Mouse (Mus musculus): ENCODE measurements around the gene Nr2c2ap.

Gene Nr2c2ap

GRCm38 (mm10) chr8:70118726-70119700 lies 12.1 kb upstream of the Nr2c2ap start:
- DNase-seq (ENCODE audit: low read depth, low spot score) = peak; percentile 84

- peak; percentile 96 for DNase-seq (ENCODE audit: low read depth, low spot score)
Observed at GRCm38 (mm10) chr8:70120667-70121066, 10.5 kb upstream of the Nr2c2ap start, which contains the start of gene Ncan. Gene Ncan, minus strand, starts transcription at chr8:70120873.

GRCm38 (mm10) chr8:70122863-70123262 lies 8.3 kb upstream of the Nr2c2ap start:
- peak; percentile 55 for DNase-seq (ENCODE audit: low read depth, low spot score)

GRCm38 (mm10) chr8:70124992-70125391 lies 6.1 kb upstream of the Nr2c2ap start:
- DNase-seq (ENCODE audit: low read depth, low spot score) = no peak

GRCm38 (mm10) chr8:70128435-70128834 lies 2.7 kb upstream of the Nr2c2ap start:
- no peak for DNase-seq (ENCODE audit: low read depth, low spot score)

- peak; percentile 67 for DNase-seq (ENCODE audit: low read depth, low spot score)
Observed at GRCm38 (mm10) chr8:70129309-70129952, 1.7 kb upstream of the Nr2c2ap start.

- peak; percentile 43 for DNase-seq (ENCODE audit: low read depth, low spot score)
Observed at GRCm38 (mm10) chr8:70130066-70130465, 1.1 kb upstream of the Nr2c2ap start.

GRCm38 (mm10) chr8:70134086-70134485 lies 3.0 kb downstream of the Nr2c2ap start:
- no peak for DNase-seq (ENCODE audit: low read depth, low spot score)

- no peak for DNase-seq (ENCODE audit: low read depth, low spot score)
Observed at GRCm38 (mm10) chr8:70134931-70135330, 3.8 kb downstream of the Nr2c2ap start.

GRCm38 (mm10) chr8:70136591-70136990 lies 5.5 kb downstream of the Nr2c2ap start:
- no peak for DNase-seq (ENCODE audit: low read depth, low spot score)

- no peak for DNase-seq (ENCODE audit: low read depth, low spot score)
Observed at GRCm38 (mm10) chr8:70137890-70138289, 6.8 kb downstream of the Nr2c2ap start.

GRCm38 (mm10) chr8:70139026-70139857 lies 8.1 kb downstream of the Nr2c2ap start, which contains the start of the genes Rfxank, Borcs8 and Mef2b:
Gene Rfxank, minus strand, starts transcription at chr8:70139154.
Gene Borcs8, plus strand, starts transcription at chr8:70139499.
Gene Mef2b, plus strand, starts transcription at chr8:70139711.
- DNase-seq (ENCODE audit: low read depth, low spot score) = peak; percentile 100

- DNase-seq (ENCODE audit: low read depth, low spot score) = no peak
Observed at GRCm38 (mm10) chr8:70139981-70140380, 8.8 kb downstream of the Nr2c2ap start.

- DNase-seq (ENCODE audit: low read depth, low spot score) = no peak
Observed at GRCm38 (mm10) chr8:70147678-70148607, 16.8 kb downstream of the Nr2c2ap start.

- DNase-seq (ENCODE audit: low read depth, low spot score) = no peak
Observed at GRCm38 (mm10) chr8:70150158-70150557, 19.0 kb downstream of the Nr2c2ap start.

GRCm38 (mm10) chr8:70152537-70153257 lies 21.6 kb downstream of the Nr2c2ap start:
- DNase-seq (ENCODE audit: low read depth, low spot score) = peak; percentile 93

GRCm38 (mm10) chr8:70157240-70157800 lies 26.2 kb downstream of the Nr2c2ap start:
- no peak for DNase-seq (ENCODE audit: low read depth, low spot score)

GRCm38 (mm10) chr8:70158069-70158853 lies 27.1 kb downstream of the Nr2c2ap start:
- peak; percentile 90 for DNase-seq (ENCODE audit: low read depth, low spot score)

GRCm38 (mm10) chr8:70159211-70159610 lies 28.1 kb downstream of the Nr2c2ap start:
- no peak for DNase-seq (ENCODE audit: low read depth, low spot score)
